Mouse (Mus musculus): ENCODE measurements at regions not wholly inside any gene's neighbourhood (a gene's known extent, or its start where the extent isn't known, plus 50 kb on each side); places are given as distances from the start of the nearest gene placed in this dataset.

GRCm38 (mm10) chr8:89525041-89525440 lies 481.1 kb upstream of the Sall1 start:
- TF ChIP-seq POLR2A (IDR thresholded peaks at IDR 0.05; ENCODE audit: low read depth, low read length) (no peak), CTCF (conservative IDR thresholded peaks at IDR 0.05; ENCODE audit: insufficient read depth, insufficient read length, low read depth, low read length) (no peak)
- H3K27ac ChIP-seq (ENCODE audit: insufficient read depth, low read depth, low read length) = no peak overlapping the region
- H3K27me3 ChIP-seq (replicated peaks; ENCODE audit: control insufficient read depth, insufficient read depth, low read length) = no peaks in the 10 kb centered on the region
- no peaks in the 10 kb centered on the region for H3K4me1 ChIP-seq (ENCODE audit: control insufficient read depth, insufficient read depth, low read length)
- no peak overlapping the region for H3K4me3 ChIP-seq (ENCODE audit: insufficient read depth, low read depth, low read length)
- no peaks in the 10 kb centered on the region for H3K36me3 ChIP-seq (ENCODE audit: control insufficient read depth, insufficient read depth, low read length)
- DNase-seq = no peak
- 90% methylated on average over 6 of the region's 6 CpGs for WGBS

GRCm38 (mm10) chr8:89523336-89523735 lies 479.4 kb upstream of the Sall1 start:
- Histone ChIP-seq H3K4me3 (ENCODE audit: insufficient read depth, low read depth, low read length) (no peak overlapping the region), H3K27me3 (replicated peaks; ENCODE audit: control insufficient read depth, insufficient read depth, low read length) (no peaks in the 10 kb centered on the region), H3K27ac (ENCODE audit: insufficient read depth, low read depth, low read length) (no peak overlapping the region), H3K4me1 (ENCODE audit: control insufficient read depth, insufficient read depth, low read length) (no peaks in the 10 kb centered on the region), H3K36me3 (ENCODE audit: control insufficient read depth, insufficient read depth, low read length) (no peaks in the 10 kb centered on the region)
- no peak for DNase-seq
- WGBS = 78% methylated on average over 3 of the region's 3 CpGs
- no peak for TF ChIP-seq CTCF (conservative IDR thresholded peaks at IDR 0.05; ENCODE audit: insufficient read depth, insufficient read length, low read depth, low read length)
- TF ChIP-seq POLR2A (IDR thresholded peaks at IDR 0.05; ENCODE audit: low read depth, low read length) = no peak

DNA sequence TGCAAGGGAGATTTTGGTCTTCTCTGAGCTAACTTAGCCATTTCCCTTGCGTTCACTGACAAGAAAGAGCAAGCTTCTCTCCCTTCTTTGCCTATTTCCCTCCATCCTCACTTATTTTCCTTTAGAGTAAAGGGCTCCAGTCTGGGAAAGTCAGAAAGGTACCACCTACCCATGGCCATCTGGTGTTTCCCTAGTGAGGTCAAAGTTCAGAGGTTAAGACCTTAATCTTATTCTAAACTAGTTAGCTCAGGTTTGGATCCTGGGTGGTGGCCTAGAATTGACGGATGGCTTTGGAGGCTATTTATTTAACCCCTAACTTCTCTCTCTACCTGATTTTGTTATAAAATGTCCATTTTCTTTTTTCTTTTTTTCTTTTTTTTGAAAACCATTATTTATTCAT lies 472.6 kb upstream of the Sall1 start:
- Histone ChIP-seq H3K36me3 (ENCODE audit: control insufficient read depth, insufficient read depth, low read length) (no peaks in the 10 kb centered on the region), H3K4me3 (ENCODE audit: insufficient read depth, low read depth, low read length) (no peak overlapping the region), H3K27me3 (replicated peaks; ENCODE audit: control insufficient read depth, insufficient read depth, low read length) (no peaks in the 10 kb centered on the region), H3K27ac (ENCODE audit: insufficient read depth, low read depth, low read length) (no peak overlapping the region), H3K4me1 (ENCODE audit: control insufficient read depth, insufficient read depth, low read length) (no peaks in the 10 kb centered on the region)
- TF ChIP-seq POLR2A (IDR thresholded peaks at IDR 0.05; ENCODE audit: low read depth, low read length) = no peak
- no peak for TF ChIP-seq CTCF (conservative IDR thresholded peaks at IDR 0.05; ENCODE audit: insufficient read depth, insufficient read length, low read depth, low read length)
- 64% methylated on average over 2 of the region's 2 CpGs for WGBS
- no peak for DNase-seq

GRCm38 (mm10) chr8:89514270-89514669 lies 470.3 kb upstream of the Sall1 start:
- no peak overlapping the region for H3K27ac ChIP-seq (ENCODE audit: insufficient read depth, low read depth, low read length)
- H3K4me1 ChIP-seq (ENCODE audit: control insufficient read depth, insufficient read depth, low read length) = no peaks in the 10 kb centered on the region
- no peak for TF ChIP-seq CTCF (conservative IDR thresholded peaks at IDR 0.05; ENCODE audit: insufficient read depth, insufficient read length, low read depth, low read length)
- no peaks in the 10 kb centered on the region for H3K27me3 ChIP-seq (replicated peaks; ENCODE audit: control insufficient read depth, insufficient read depth, low read length)
- no peak for DNase-seq
- H3K4me3 ChIP-seq (ENCODE audit: insufficient read depth, low read depth, low read length) = no peak overlapping the region
- WGBS = 84% methylated on average over 3 of the region's 3 CpGs
- H3K36me3 ChIP-seq (ENCODE audit: control insufficient read depth, insufficient read depth, low read length) = no peaks in the 10 kb centered on the region

DNA sequence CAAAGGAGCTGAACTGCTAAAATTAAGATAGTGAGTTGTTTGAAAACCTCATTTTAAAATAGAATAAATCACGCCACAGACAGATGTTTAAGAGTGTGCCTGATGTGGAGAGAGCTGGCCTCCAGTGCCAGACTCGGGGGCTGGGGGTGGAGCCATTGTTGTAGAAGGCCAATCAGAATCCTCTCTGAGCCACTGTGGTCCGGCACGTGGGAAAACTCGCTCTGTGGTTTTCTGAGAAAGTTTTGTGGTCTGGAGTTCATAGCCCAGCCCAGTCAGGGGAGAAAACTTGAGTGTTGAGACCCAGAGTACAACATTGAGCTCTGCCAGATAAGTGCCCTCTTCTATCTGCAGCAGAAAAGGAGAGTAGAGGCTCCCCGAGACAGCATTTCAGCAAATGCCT lies 463.7 kb upstream of the Sall1 start:
- no peak for DNase-seq
- WGBS = 69% methylated on average over 6 of the region's 6 CpGs
- no peak overlapping the region for H3K27ac ChIP-seq (ENCODE audit: insufficient read depth, low read depth, low read length)
- H3K36me3 ChIP-seq (ENCODE audit: control insufficient read depth, insufficient read depth, low read length) = no peaks in the 10 kb centered on the region
- no peak overlapping the region for H3K4me3 ChIP-seq (ENCODE audit: insufficient read depth, low read depth, low read length)
- no peak for TF ChIP-seq POLR2A (IDR thresholded peaks at IDR 0.05; ENCODE audit: low read depth, low read length)
- TF ChIP-seq CTCF (conservative IDR thresholded peaks at IDR 0.05; ENCODE audit: insufficient read depth, insufficient read length, low read depth, low read length) = no peak
- no peaks in the 10 kb centered on the region for H3K4me1 ChIP-seq (ENCODE audit: control insufficient read depth, insufficient read depth, low read length)
- no peaks in the 10 kb centered on the region for H3K27me3 ChIP-seq (replicated peaks; ENCODE audit: control insufficient read depth, insufficient read depth, low read length)

GRCm38 (mm10) chr8:89503545-89504234 lies 459.7 kb upstream of the Sall1 start:
- TF ChIP-seq CTCF (conservative IDR thresholded peaks at IDR 0.05; ENCODE audit: insufficient read depth, insufficient read length, low read depth, low read length) (no peak), POLR2A (IDR thresholded peaks at IDR 0.05; ENCODE audit: low read depth, low read length) (no peak)
- no peak overlapping the region for H3K4me3 ChIP-seq (ENCODE audit: insufficient read depth, low read depth, low read length)
- no peaks in the 10 kb centered on the region for H3K36me3 ChIP-seq (ENCODE audit: control insufficient read depth, insufficient read depth, low read length)
- H3K27ac ChIP-seq (ENCODE audit: insufficient read depth, low read depth, low read length) = no peak overlapping the region
- 73% methylated on average over 4 of the region's 4 CpGs for WGBS
- DNase-seq = no peak
- no peaks in the 10 kb centered on the region for H3K4me1 ChIP-seq (ENCODE audit: control insufficient read depth, insufficient read depth, low read length)
- no peaks in the 10 kb centered on the region for H3K27me3 ChIP-seq (replicated peaks; ENCODE audit: control insufficient read depth, insufficient read depth, low read length)

DNA sequence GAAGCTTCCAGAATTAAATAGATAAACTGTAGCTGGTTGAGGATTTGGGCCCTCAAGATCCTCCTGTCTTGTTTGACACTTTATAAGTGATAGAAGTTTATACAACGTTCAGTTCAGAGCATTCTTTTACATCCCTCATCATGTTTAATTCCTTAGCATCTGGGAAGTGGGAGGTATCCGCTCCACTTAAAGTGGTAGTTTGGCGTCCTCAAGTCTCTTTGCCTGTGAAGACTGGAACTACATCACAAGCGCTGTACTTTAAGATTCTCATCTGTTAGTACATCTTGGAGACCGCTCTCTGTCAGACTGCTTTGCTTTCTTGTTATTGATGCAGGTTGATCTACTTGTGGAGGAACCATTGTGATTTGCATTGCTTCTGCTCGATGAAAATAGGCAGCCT lies 459.1 kb upstream of the Sall1 start:
- Histone ChIP-seq H3K4me1 (ENCODE audit: control insufficient read depth, insufficient read depth, low read length) (no peaks in the 10 kb centered on the region), H3K4me3 (ENCODE audit: insufficient read depth, low read depth, low read length) (no peak overlapping the region), H3K27me3 (replicated peaks; ENCODE audit: control insufficient read depth, insufficient read depth, low read length) (no peaks in the 10 kb centered on the region), H3K27ac (ENCODE audit: insufficient read depth, low read depth, low read length) (no peak overlapping the region), H3K36me3 (ENCODE audit: control insufficient read depth, insufficient read depth, low read length) (no peaks in the 10 kb centered on the region)
- 88% methylated on average over 6 of the region's 6 CpGs for WGBS
- DNase-seq = no peak
- TF ChIP-seq CTCF (conservative IDR thresholded peaks at IDR 0.05; ENCODE audit: insufficient read depth, insufficient read length, low read depth, low read length) (no peak), POLR2A (IDR thresholded peaks at IDR 0.05; ENCODE audit: low read depth, low read length) (no peak)

Measured in kidney, adult 2 months (tissue).